Mouse (Mus musculus) gastrocnemius, adult 18-20 months (tissue): ENCODE results near the gene Sept3. TPM values are rescaled to one million over a fixed set of nuclear protein-coding genes. Genes with fewer than 3 reads are reported as not detected.

ENCODE experiments used
- DNase-seq: peaks from one replicate; pipeline ENCODE4 v3.0.0; 2021; ENCODE audit warnings: low spot score
- total RNA-seq, 2 experiments: library from RNA; stranded (reverse); gene quantifications; 2 replicates each; pipeline ENCODE4 v1.2.3; 2021

Gene Sept3
- total RNA-seq, 2 experiments from 2014 or later = 0.32 to 0.55 TPM

DNA sequence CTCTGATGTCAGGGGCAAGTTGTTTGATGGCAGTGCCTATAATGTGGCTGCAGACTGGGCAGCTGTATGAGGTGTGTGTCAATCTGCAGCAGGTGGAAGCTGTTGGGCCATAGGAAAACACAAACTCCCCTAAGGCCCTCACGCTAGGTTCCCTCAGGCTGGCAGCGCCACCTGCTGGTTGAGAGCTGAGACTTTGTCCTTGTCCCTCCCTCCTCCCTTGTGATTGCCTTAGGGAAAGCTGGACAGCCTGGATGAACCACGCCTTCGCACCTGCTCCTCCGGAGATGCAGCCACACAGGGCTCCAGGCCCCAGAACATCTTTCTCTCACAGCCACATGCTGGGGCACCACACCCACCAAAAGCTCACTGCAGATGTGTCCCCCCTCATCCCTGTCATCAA, 3.5 kb upstream of the Sept3 start:
- DNase-seq = peak; percentile 37

DNA sequence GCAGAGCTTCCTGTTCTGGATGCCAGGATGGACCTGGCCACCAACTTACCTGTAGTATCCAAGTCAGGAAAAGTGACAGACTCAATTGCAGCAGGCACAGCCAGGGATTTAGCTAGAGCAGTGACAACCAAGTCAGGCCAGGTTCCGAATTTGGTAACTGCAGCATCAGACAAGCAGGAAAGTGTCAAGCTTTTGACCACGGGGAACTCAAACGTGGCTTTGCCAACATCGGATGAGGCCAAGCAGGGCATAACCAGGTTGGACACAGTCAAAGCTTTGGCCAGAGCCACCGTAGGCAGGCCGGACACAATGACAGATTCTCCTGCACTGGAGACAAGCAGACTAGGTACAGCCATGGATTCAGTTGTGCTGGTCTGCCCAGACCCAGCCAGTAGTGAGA, 2.4 kb upstream of the Sept3 start:
- DNase-seq = no peak

DNA sequence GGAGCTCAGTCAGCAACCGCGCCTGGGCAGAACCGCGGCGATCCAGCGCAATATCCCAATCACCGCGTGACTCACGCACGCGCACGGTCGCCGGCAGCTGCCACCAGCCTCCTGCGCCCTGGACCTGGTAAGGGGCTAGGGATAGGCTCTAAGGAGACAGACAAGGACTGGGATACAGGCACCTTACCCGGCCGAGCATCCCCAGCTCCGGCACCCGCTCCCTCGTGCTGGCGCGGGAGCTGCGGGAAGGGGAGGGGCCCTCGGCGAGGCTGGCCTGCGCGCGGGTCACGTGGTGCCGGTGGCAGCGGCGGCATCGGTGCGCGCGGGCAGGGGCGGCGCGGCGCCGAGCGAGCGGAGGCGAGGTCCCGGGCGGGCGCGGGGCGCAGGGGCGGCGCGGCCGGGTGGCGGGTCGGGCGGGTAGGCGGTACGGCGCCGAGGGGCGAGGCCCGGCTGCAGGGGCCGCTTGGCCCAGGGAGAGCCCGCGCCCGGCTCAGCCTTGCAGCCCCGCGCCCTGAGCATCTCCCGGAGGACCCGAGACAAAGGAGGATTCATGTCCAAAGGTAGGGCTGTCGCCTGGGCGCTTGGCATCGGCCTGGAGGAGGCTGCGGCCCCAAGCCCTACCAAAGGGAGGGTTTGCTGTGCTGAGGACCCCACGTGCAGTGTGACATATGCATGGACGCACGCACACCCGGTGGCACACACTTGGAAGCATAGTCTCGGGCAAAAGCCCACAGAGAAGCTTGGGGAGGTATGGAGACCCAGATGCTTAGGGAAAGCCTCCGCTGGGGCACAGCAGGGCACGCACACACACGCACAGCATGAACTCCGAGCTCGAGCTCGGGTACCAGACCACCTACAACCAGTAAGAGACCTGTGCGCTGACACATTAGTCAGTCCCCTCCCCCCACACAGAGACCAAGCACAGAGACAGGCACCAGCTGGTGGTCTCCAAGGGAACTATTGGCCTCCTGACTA, 521 bp downstream of the Sept3 start:
- no peak for DNase-seq

DNA sequence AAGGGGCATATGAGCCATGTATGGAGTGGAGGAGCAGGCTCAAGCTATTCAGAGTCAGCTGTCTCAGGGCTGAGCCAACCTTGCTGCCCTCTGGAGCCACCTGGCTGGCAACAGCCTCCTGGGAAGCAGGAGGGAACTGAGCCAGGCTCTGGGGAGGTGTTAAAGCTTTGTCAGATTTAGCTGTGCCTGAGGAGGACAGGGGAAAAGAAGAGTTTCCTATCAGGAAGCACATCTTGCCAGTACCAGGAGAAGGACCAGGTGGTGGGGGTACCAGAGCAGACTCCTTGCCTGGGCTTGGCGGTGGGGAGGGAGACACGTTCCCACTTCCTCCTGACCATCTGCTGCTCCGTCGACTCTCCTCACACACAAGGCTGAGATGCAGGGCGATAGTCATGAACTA, 2.9 kb downstream of the Sept3 start:
- DNase-seq = no peak

DNA sequence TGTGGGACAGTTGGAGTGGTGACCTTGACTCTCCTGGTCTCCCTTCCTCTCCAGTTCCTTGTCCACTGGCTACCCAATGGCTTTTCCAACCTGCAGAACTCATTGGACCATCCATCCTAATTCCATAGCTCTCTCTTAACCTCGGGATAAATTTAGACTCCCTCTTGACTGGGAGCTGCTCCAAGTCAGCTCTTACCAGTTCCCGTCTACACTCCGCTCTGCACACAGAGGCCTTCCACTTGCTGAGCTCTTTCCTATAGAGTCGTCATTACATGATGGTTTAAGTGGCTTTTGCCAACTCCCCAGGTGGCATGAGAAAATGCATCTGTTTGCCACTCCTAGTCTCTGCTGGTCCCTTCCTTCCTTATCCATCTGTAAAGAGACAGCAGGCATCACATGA, 5.9 kb downstream of the Sept3 start:
- no peak for DNase-seq

DNA sequence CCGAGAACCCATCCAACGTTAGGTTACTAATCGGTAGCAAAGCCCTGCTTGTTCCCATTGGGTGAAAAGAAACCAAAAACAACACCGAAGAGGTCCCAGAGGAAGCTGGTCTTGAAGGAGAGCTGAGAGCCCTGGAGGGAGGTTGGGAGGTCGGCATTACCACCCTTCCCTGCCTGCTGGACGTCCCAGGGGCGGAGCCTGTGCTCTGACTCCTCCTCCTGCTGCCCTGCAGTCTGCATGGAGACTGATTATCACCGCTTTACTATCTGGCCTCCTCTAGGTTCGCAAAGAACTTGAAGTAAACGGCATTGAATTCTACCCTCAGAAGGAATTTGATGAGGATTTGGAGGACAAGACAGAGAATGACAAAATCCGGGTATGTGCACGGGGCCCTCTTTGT, 11.5 kb downstream of the Sept3 start:
- DNase-seq = no peak

DNA sequence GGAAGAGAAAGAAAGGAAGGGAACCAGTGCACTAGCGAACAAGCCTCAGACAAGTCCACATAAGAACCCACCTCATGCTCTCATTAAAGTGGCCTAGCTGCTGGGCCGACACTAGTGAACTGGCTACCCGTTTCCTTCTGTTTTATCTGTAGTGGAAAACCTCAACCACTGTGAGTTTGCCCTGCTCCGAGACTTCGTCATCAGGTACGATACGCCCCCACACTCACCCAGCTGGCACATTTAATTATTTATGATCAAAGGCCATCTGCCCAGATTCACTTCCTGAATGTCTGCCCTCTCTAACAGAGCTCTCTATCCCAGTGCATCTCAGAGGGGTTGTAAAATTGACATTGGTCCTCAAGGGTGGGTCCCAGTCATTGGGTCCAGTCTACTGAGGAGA, 15.6 kb downstream of the Sept3 start:
- DNase-seq = no peak

DNA sequence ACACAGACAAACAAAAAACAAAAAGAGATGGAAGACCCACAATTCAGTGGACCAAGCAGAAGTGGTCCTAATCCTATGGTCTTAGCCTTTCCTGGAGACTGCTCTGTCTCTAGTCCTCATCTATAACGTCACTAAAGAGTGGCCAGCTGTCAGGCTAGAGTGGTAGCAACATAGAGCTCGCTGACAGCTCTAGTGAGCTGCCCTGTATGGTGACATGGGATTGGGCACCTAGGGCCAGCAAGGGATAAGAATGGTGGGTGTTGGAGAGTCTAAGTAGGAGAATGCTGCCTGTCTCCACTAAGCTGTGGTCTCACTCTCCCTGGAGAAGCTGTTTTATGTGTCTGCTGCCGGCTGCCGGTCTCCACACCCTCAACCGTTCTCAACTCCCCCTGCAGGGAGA, 18.2 kb downstream of the Sept3 start:
- no peak for DNase-seq

DNA sequence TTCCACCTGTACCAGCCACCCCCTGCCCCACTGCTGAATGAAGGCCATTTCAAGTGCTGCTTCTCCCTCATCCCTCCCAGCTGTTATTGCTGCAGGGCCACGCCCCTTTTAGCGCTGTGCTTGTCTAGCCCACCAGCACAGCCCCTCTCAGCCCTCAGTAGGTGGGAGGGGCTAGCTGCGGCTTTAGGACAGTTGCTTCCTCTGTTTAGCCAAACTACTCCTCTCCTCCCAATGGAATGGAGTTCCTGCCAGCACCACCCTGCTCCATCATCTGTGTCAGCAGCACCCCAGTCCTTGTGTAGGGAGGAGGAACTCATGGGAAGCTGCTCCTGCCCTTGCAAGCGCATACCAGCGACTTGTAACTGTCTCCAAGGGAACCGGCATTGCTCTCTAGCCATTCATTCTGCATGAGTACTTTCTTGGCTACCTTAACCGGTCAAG, 18.6 kb downstream of the Sept3 start:
- DNase-seq = no peak

DNA sequence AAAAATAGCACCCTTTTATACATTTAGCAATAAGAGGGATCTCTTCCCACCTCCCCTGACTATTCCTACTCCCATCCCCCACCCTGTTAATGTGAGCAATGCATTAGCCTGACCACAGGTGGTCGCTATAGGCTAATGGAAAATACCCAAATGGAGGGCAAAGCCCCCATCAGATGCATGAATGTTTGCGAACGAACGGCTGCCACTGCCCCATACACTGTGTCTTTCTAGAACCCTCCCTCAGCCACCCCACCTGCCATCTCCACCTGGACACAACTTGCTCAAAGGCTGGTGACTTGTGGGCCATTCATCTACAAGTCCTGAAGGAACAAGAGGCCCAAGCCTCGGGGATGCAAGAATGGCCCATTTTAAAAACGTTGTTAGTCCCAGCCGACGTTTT, 19.4 kb downstream of the Sept3 start:
- no peak for DNase-seq

DNA sequence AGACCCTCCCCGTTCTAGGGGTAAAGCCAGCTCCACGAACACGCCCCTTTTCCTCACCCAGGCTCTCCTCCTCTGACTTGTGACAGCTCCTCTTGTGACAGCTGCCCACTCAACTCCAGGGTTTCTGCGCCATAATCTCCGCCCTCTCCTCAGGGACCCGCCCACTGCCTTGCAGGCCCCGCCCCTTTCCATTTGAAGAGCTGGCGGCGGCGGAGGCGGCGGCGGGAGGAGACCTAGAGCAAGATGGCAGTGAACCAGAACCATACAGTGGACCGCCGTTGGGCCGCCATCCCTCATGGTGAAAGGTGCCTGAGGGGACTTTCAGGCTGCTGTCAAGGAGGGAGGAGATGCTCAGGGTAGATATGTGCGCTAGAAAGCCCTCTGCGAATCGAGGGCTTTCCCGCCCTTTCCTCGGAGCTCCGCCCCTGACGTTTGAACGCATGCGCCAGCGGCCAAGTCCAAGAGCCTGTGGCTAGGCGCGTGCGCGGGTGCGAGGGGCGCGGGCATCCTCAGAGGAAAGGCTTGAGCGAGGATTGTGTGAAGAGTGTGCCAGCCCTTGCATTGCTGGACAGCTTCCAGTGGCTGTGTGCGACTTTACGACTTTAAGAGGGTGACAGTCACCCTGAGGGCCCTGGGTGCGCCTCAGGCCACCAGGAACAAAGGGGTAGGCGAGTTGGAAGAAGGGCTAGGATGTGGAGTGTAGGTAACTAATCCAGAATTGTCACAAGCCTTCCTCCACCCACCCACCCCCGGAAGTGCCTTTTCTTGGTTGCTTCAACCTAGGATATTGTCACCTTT, 24.3 kb downstream of the Sept3 start, which contains the start of gene Wbp2nl:
Wbp2nl (plus strand) TSS at position 191 of the 798 bp plus-strand sequence.
- no peak for DNase-seq

DNA sequence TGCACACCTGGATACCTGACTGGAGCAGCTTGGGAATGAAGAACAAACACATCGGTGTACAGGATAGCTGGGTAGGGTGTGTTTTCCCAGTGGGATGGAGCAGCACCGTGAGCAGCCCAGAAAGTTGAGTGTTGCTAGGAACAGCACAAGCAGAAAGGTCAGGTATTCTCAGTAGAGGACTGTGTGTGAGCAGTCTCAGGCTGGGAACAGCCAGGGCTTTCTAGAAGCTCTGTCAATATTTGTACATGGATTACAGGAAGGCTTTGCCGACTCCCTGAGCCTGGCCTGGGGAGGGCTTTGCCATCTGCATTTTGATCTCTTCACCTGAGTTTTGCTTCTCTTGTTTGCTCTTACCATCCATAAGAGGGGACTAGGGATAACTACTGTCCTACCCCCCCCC, 32.4 kb downstream of the Sept3 start:
- no peak for DNase-seq

DNA sequence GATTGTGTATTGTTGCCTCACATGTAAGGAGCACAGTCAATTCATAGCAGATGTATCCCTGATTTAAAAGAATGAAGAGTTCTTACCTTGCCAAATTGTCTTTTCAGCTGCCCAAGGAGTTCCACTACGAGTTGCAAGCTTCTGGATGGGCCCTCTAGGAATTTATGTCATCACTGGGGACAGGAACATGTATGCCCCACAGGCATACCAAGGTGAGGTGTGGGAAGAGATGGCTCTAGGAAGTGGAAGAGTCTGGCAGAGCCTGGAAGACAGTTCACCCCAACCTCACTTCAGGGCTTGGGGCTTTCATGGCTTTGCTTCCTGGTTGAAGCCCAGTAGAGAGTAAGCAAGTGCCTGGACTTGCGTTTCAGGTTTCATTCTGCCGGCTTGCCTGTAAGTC, 33.7 kb downstream of the Sept3 start:
- DNase-seq = no peak

DNA sequence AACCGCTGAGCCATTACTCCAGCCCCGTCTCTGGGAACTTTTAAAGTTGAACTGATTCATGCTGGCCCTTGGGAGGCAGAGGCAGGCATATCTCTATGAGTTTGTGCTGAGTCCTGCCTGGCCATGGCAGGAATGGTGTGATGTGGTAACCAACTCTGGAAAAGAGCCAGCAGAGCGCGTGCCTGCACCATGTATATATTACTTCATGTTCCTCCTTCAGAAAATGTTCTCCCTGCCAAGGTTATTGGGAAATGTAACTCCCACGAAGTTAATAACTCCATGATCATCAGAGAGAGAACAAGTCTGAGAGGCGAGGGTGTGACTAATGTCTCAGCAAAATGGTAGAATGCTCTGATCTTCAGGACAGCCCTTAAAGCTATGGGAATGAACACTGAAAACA, 43.1 kb downstream of the Sept3 start:
- no peak for DNase-seq

DNA sequence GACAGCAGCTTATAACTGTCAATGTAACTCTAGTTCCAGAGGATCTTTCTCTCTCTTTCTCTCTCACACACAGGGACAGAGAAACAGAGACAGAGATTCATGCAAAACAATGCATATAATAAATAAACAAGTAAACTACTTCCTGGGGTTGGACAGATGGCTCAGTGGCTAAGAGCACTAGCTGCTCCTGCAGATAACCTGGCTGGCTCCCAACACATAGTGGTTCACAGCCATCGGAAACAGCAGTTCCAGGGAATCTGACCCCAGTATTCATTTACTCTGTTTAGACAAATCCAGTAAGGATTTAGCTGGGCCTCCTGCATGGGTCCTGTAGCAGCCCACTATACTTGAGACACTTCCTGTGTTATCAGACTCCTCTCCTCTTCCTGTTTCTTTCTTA, 44.9 kb downstream of the Sept3 start:
- DNase-seq = no peak

DNA sequence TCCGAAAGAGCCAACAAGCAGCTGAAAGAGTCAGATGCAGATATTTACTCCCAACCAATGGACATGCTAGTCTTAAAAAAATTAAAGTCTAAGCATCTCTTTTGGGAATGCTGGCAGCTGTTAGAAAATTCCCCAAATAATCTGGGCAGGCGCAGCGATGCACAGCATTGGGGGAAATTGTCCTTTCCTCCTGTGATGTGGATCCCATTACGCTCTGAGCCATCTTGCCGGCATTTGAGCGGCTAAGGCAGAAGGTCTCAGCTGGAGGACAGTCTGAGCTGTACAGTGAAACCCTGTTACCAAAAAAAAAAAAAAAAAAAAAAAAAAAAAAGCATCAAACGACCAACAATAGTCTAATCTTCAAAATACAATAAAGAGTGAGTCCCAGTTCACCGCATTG, 47.5 kb downstream of the Sept3 start:
- no peak for DNase-seq

DNA sequence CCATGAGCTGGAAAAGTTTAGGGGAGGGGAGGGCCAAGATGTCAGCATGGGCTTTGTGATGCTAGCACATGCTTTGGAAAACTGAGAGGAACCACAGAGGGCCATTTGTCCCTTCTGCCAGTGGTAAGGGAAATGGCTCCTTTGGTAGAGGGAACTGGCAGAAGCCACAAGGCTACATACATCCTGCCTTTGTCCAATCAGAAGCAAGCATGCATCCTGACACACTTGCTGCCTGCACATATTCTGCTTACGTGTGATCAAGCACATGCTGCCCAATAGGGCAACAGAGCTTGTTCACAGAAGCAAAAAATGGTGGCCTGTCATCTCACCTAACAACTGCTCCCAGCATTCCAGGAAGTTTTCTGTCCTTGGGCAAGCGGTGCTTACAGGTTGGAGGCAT, 50.7 kb downstream of the Sept3 start:
- DNase-seq = no peak

DNA sequence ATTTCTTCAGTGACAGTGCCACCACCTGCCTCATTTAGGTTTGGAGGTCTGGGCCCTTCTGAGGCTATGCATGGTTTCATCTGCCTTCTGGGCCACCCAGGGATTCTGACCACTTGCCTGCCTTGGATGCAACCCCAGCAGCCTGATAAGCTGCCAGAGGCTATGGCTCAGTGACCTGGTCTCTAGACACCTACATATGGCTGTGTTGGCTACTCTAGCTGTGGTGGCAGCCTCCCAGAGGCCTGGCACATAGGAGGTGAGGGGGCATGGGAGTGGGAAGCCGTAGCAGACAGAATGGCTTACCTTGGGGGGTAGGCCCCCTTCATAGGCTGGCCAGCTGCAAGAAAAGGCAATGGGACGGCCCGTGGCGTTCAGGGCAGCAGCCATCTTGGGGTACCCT, 60.5 kb downstream of the Sept3 start:
- DNase-seq = no peak

DNA sequence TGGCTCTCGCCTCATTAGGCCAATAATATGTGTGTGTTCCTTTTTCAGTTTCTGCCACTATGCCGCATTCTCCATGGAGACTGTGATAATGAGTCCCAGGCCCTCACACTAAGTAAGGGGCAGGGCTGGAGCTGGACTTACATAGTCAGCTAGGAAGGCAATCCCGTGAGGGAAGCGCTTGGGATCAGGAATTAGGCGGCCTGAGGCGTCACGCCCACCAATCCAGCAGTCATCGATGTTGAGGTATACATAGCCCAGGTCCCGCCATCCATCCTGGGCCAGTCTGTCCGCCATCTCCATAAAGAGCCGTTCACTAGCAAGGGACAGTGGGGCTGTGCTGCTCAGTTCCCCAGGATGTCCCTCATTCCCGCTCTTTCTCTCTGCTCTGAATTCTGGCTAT, 61.9 kb downstream of the Sept3 start:
- DNase-seq = no peak

DNA sequence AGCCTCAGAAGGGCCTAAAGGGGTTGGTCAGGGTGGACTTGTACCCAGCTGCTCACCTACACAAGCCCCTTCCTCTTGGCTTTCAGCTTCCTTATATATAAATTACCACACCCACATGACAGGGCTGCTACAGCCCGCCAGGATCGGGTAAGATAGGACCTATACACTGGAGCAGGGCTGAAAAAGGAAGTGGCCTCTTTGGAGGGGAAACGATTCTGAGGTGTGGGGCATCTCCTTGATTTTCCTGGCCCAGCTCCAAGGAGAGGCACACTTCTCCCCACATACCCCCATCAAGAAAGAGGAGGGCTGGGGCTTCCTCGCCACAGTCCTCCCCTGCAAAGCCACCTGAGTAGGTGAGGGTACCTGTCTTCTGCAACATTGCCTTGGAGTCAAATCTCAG, 63.2 kb downstream of the Sept3 start:
- DNase-seq = no peak

DNA sequence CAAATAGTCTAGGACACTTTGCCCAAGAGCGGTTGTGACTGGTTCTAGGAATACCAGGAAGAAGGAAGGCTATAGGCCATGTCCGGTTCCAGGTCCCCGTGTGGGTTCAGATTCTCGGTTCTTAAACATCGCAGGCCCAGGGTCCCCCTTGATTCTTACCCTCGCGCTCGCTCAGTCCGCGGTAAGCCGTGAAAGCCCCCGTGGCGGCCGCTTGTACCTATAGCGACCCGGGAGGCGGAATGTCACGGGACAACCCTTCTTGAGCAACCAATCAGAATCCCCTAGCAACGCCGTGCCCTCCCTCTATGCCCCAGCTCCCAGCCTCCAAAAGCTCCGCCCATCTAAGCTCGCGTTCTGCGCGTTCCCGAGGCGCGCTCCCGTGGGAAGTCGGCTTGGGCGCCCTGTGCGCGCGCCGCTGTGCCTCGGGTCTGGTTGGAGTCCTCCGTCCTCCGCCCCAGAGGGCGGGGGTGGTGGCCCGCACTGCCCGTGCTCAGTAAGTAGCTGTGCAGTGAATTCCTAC, 64.0 kb downstream of the Sept3 start, which contains the start of the genes Naga, Pheta2 and Smdt1:
Naga (minus strand) TSS at position 333 of the 520 bp plus-strand sequence.
Pheta2 (plus strand) TSS at position 350 of the 520 bp plus-strand sequence.
Smdt1 (plus strand) TSS at position 367 of the 520 bp plus-strand sequence.
- DNase-seq = peak; percentile 97

DNA sequence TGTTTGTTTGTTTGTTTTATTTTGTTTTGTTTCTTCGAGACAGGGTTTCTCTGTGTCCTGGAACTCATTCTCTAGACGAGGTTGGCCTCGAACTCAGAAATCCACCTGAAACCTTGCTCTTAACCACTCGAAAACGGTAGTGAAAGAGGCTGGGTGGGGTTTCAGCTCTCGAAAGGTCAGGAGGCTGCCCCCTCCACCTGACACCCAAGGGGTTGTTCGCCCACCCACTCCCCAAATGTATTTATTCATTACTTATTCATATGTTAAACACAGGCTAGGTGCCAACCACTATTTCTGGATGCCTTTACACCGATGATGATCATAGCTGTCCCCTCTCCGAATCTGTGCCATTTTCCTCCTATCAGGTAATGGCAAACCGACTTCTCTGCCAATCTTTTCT, 64.5 kb downstream of the Sept3 start:
- no peak for DNase-seq
